In genomic region chr5:89036147-89036546, GRCm38 (mm10) we compare ENCODE assay signal across 12 mouse cellular contexts.
DNase-seq lines count a peak whose midpoint lies in the region; ATAC-seq and TF ChIP-seq lines count a peak whose summit lies in the region.
"Had no signal": no experiment of that assay in that cellular context is flagged by ENCODE, and none has a peak within 500 bp of the region (broad histone marks: within the 10 kb centered on the region; RNA-seq: fewer than 3 reads in every experiment).

No protein-coding gene starts in this region.

- DNase-seq in CD4-positive, CD25-positive, alpha-beta regulatory T cell, adult 2 months (ENCODE audit: low read depth, low spot score): peak; percentile 2
- no peak for DNase-seq in hindbrain, postnatal 0 days (ENCODE audit: low spot score)
- peak; percentile 46 for DNase-seq in CD4-positive helper T cell, adult 2 months (ENCODE audit: low read depth, low spot score)
- DNase-seq in testis, postnatal 14 days (ENCODE audit: low spot score): no peak
- no peak for DNase-seq in cerebellum, adult 18-20 months
- DNase-seq: right cerebral cortex, postnatal 4 days had no signal

- H3K4me1 ChIP-seq in hindbrain, embryonic 15.5 days (replicated peaks): peaks cover 4% of the 10 kb centered on the region; the same call in 1 of the 2 replicates
- H3K4me1 ChIP-seq in hindbrain, postnatal 0 days (ENCODE audit: insufficient read depth, low read length): no peaks in the 10 kb centered on the region
- H3K4me1 ChIP-seq in midbrain, embryonic 15.5 days: peaks cover 4% of the 10 kb centered on the region; the same call in 1 of the 2 replicates
- H3K4me1 ChIP-seq: stomach, embryonic 15.5 days had no signal

- no peak for ATAC-seq in CD4-positive, CD25-positive, alpha-beta regulatory T cell, adult 4 months
- peak; percentile 54; the same call in 1 of the 2 replicates for ATAC-seq in hindbrain, embryonic 15.5 days (ENCODE audit: low FRiP score, low read depth)
- ATAC-seq in hindbrain, postnatal 0 days: no peak
- peak; percentile 77 for ATAC-seq in midbrain, embryonic 15.5 days (replicated peaks)
- ATAC-seq: lung, postnatal 0 days had no signal

- no peaks in the 10 kb centered on the region for H3K36me3 ChIP-seq in hindbrain, embryonic 15.5 days
- H3K36me3 ChIP-seq in hindbrain, postnatal 0 days (ENCODE audit: insufficient read depth, low read length): no peaks in the 10 kb centered on the region
- H3K36me3 ChIP-seq in midbrain, embryonic 15.5 days (replicated peaks): no peaks in the 10 kb centered on the region
- H3K36me3 ChIP-seq: kidney, embryonic 15.5 days; stomach, embryonic 15.5 days had no signal

- TF ChIP-seq CTCF in hindbrain, postnatal 0 days (IDR thresholded peaks at IDR 0.05; ENCODE audit: low read depth): no peak

- no peak overlapping the region for H3K9ac ChIP-seq in hindbrain, embryonic 15.5 days
- H3K9ac ChIP-seq in hindbrain, postnatal 0 days (replicated peaks; ENCODE audit: low read length): no peak overlapping the region
- no peak overlapping the region for H3K9ac ChIP-seq in midbrain, embryonic 15.5 days
- H3K9ac ChIP-seq: kidney, embryonic 15.5 days; stomach, embryonic 15.5 days had no signal

- 53% methylated on average over 5 of the region's 5 CpGs for WGBS in hindbrain, embryonic 15.5 days
- WGBS in hindbrain, postnatal 0 days: 55% methylated on average over 5 of the region's 5 CpGs
- WGBS in midbrain, embryonic 15.5 days: 32% methylated on average over 5 of the region's 5 CpGs

- H3K27me3 ChIP-seq in hindbrain, embryonic 15.5 days: no peaks in the 10 kb centered on the region
- H3K27me3 ChIP-seq in hindbrain, postnatal 0 days (ENCODE audit: insufficient read depth, low read length): no peaks in the 10 kb centered on the region
- H3K27me3 ChIP-seq in midbrain, embryonic 15.5 days (replicated peaks): no peaks in the 10 kb centered on the region
- H3K27me3 ChIP-seq: kidney, embryonic 15.5 days; stomach, embryonic 15.5 days had no signal

- H3K4me2 ChIP-seq in hindbrain, embryonic 15.5 days: no peak overlapping the region
- H3K4me2 ChIP-seq in hindbrain, postnatal 0 days (ENCODE audit: low read depth, low read length): no peak overlapping the region
- H3K4me2 ChIP-seq in midbrain, embryonic 15.5 days: no peak overlapping the region
- H3K4me2 ChIP-seq: kidney, embryonic 15.5 days; stomach, embryonic 15.5 days had no signal

- no peak overlapping the region for H3K4me3 ChIP-seq in hindbrain, embryonic 15.5 days
- H3K4me3 ChIP-seq in hindbrain, postnatal 0 days (ENCODE audit: low read length): no peak overlapping the region
- H3K4me3 ChIP-seq in midbrain, embryonic 15.5 days: no peak overlapping the region
- H3K4me3 ChIP-seq: kidney, embryonic 15.5 days; stomach, embryonic 15.5 days had no signal

- H3K9me3 ChIP-seq in hindbrain, embryonic 15.5 days: no peaks in the 10 kb centered on the region
- H3K9me3 ChIP-seq in hindbrain, postnatal 0 days (ENCODE audit: low read length): no peaks in the 10 kb centered on the region
- no peaks in the 10 kb centered on the region for H3K9me3 ChIP-seq in midbrain, embryonic 15.5 days
- H3K9me3 ChIP-seq: kidney, embryonic 15.5 days; stomach, embryonic 15.5 days had no signal

- no peak overlapping the region for H3K27ac ChIP-seq in hindbrain, embryonic 15.5 days (replicated peaks)
- H3K27ac ChIP-seq in hindbrain, postnatal 0 days: no peak overlapping the region
- H3K27ac ChIP-seq in midbrain, embryonic 15.5 days: 0 out of 2 replicates have a peak overlapping the region, but pooled peaks have one; percentile 29
- H3K27ac ChIP-seq: kidney, embryonic 15.5 days; stomach, embryonic 15.5 days had no signal

Comparison
In these comparisons a context has a peak if more than half of its experiments do, and no peak if none do; other contexts are left out.
1. ATAC-seq: peak in hindbrain, embryonic 15.5 days (single experiment) and midbrain, embryonic 15.5 days (single experiment); none in CD4-positive, CD25-positive, alpha-beta regulatory T cell, adult 4 months (single experiment) and hindbrain, postnatal 0 days (single experiment).
2. DNase-seq: peak in CD4-positive, CD25-positive, alpha-beta regulatory T cell, adult 2 months (single experiment) and CD4-positive helper T cell, adult 2 months (single experiment); none in hindbrain, postnatal 0 days (single experiment), testis, postnatal 14 days (single experiment) and cerebellum, adult 18-20 months (0 of 2).